Mouse (Mus musculus): ENCODE measurements around the gene Gm17581.

Gm17581 gene

DNA sequence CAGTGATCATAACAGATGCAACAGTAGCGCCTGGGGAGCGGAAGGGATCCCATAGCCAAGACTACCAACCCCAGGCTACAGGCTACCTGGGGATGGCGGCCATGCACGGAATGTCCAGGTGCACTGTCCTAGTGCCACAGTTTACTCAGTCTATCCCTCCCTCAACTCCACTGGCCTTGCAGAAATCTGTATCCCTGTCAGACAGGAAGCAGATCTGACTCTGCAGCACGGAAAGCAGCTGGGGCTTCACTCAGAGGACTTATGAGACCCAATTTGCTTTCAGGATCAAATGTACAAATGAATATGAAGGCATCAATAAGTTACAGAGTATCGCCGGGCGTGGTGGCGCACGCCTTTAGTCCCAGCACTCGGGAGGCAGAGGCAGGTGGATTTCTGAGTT lies 47.9 kb downstream of the Gm17581 start:
- no peak for DNase-seq

DNA sequence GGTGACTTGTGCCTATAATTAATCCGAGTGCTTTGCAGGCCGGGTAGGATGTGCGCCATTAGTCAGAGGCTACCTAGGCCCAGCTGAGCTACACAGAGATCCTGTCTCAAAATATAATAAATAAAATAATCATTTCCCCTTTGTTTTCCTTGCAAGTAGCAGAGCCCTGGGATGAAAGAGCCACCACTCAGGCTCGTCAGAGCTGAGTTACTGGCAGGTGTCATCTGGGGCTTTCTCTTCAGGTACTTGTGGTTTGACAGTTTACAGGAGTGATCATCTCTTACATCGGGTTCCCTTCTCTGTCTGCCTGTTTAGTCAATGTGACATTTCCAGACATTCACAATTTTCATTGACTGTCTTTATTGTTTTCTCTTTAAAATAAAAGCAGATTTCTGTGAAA lies 49.1 kb downstream of the Gm17581 start:
- no peak for DNase-seq

Data from retina, postnatal 1 day (tissue).